8 mouse cellular contexts compared by ENCODE assay signal in the genomic region with DNA sequence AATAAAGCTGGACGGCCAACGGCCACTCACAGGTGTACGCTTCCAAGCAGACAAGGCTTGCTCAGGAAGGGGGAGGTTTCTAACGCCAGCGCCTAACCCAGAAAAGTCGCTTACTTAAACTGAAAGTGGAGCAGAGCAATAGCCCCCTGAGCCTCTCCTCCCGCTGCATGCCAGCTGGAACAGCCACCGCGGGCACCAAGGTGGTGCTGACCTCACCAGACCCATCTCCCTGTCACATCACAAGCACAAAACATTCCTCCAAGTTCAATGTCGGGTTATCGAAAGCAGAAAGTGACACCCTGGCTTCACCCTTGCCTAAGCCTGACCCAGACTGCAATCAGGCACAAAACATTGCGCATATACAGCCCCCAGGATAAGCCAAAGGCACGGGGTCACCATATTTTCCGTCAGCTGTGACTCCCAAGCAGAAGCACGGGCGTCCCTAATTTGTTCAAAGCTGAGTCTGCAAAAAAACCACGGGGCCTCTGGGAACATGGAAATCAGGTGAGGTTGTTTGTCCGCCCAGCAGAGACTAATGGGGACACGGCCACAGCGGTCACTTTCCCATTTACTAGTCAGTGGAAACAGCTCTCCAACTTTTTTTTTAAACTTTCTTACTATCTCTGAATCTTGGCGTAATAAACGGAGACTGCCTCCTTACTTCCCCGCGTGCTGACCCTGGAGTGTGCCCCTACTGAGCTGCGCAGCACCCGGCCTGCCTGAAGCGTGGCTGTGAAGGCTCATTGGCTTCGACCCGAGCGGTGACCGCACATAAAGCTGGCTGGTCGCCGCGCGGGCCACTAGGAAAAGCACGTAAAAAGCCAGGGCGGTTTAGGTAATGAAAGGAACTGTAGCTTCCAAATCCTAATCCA. TPM values are rescaled to one million over a fixed set of nuclear protein-coding genes. Genes with fewer than 3 reads are reported as not detected.
DNase-seq lines count a peak whose midpoint lies in the region; ATAC-seq lines count a peak whose summit lies in the region.

No protein-coding gene starts in this region.

- peak overlapping the region; percentile 62 for H3K4me3 ChIP-seq in embryonic facial prominence, embryonic 13.5 days
- peak overlapping the region; percentile 78 for H3K4me3 ChIP-seq in hindbrain, embryonic 10.5 days
- peak overlapping the region; percentile 54 for H3K4me3 ChIP-seq in limb, embryonic 15.5 days
- peak overlapping the region; percentile 56 for H3K4me3 ChIP-seq in neural tube, embryonic 13.5 days

- no peak for ATAC-seq in embryonic facial prominence, embryonic 13.5 days (ENCODE audit: insufficient number of reproducible peaks, insufficient read depth, low FRiP score, low TSS enrichment, low read depth)
- ATAC-seq in limb, embryonic 15.5 days (ENCODE audit: insufficient number of reproducible peaks, low FRiP score, low TSS enrichment, low read depth), result no peak
- no peak for ATAC-seq in neural tube, embryonic 13.5 days (ENCODE audit: low read depth)

- no peaks in the 10 kb centered on the region for H3K36me3 ChIP-seq in embryonic facial prominence, embryonic 13.5 days
- H3K36me3 ChIP-seq in hindbrain, embryonic 10.5 days, result no peaks in the 10 kb centered on the region
- H3K36me3 ChIP-seq in limb, embryonic 15.5 days, result no peaks in the 10 kb centered on the region
- H3K36me3 ChIP-seq in neural tube, embryonic 13.5 days, result no peaks in the 10 kb centered on the region

- intact Hi-C loops in gastrocnemius, postnatal 14 days (cut with DNase I; ENCODE audit: low total_unique reads), result no loop called here
- intact Hi-C loops in left cerebral cortex, postnatal 25 days (cut with DNase I), result loop anchor here (2.0 kb wide), 1 partner anchor 43 kb away; no protein-coding TSS in a partner anchor

- H3K9me3 ChIP-seq in embryonic facial prominence, embryonic 13.5 days, result no peaks in the 10 kb centered on the region
- no peaks in the 10 kb centered on the region for H3K9me3 ChIP-seq in hindbrain, embryonic 10.5 days
- H3K9me3 ChIP-seq in limb, embryonic 15.5 days, result no peaks in the 10 kb centered on the region
- no peaks in the 10 kb centered on the region for H3K9me3 ChIP-seq in neural tube, embryonic 13.5 days

- peak; percentile 17 for DNase-seq in gastrocnemius, postnatal 14 days
- no peak for DNase-seq in gastrocnemius, adult 8-10 months (ENCODE audit: low spot score in 2 of 2)
- DNase-seq in hindbrain, embryonic 10.5 days (ENCODE audit: low spot score), result peak; percentile 43
- no peak for DNase-seq in left cerebral cortex, postnatal 25 days (ENCODE audit: low spot score in 2 of 2)
- DNase-seq in right cerebral cortex, postnatal 10 days (ENCODE audit: low spot score in 2 of 2), result no peak

- peaks cover 31% of the 10 kb centered on the region for H3K4me1 ChIP-seq in embryonic facial prominence, embryonic 13.5 days
- H3K4me1 ChIP-seq in hindbrain, embryonic 10.5 days (replicated peaks), result peaks cover 38% of the 10 kb centered on the region
- H3K4me1 ChIP-seq in limb, embryonic 15.5 days, result peaks cover 34% of the 10 kb centered on the region
- H3K4me1 ChIP-seq in neural tube, embryonic 13.5 days (replicated peaks), result peaks cover 36% of the 10 kb centered on the region

- H3K27ac ChIP-seq in embryonic facial prominence, embryonic 13.5 days, result no peak overlapping the region
- H3K27ac ChIP-seq in hindbrain, embryonic 10.5 days, result no peak overlapping the region
- no peak overlapping the region for H3K27ac ChIP-seq in limb, embryonic 15.5 days
- H3K27ac ChIP-seq in neural tube, embryonic 13.5 days (replicated peaks), result no peak overlapping the region

- H3K9ac ChIP-seq in embryonic facial prominence, embryonic 13.5 days, result 0 out of 2 replicates have a peak overlapping the region, but pooled peaks have one; percentile 72
- no peak overlapping the region for H3K9ac ChIP-seq in limb, embryonic 15.5 days
- peak overlapping the region; percentile 72 for H3K9ac ChIP-seq in neural tube, embryonic 13.5 days

- peaks cover 66% of the 10 kb centered on the region for H3K27me3 ChIP-seq in embryonic facial prominence, embryonic 13.5 days
- H3K27me3 ChIP-seq in hindbrain, embryonic 10.5 days (ENCODE audit: insufficient read depth, poor library complexity, severe bottlenecking), result peaks cover 88% of the 10 kb centered on the region
- H3K27me3 ChIP-seq in limb, embryonic 15.5 days, result peaks cover 66% of the 10 kb centered on the region
- peaks cover 81% of the 10 kb centered on the region for H3K27me3 ChIP-seq in neural tube, embryonic 13.5 days

- 1% methylated on average over 37 of the region's 37 CpGs for WGBS in embryonic facial prominence, embryonic 13.5 days
- 2% methylated on average over 37 of the region's 37 CpGs for WGBS in hindbrain, embryonic 10.5 days
- 2% methylated on average over 37 of the region's 37 CpGs for WGBS in limb, embryonic 15.5 days
- WGBS in neural tube, embryonic 13.5 days, result 1% methylated on average over 37 of the region's 37 CpGs

- H3K4me2 ChIP-seq in embryonic facial prominence, embryonic 13.5 days, result peak overlapping the region; percentile 100
- H3K4me2 ChIP-seq in limb, embryonic 15.5 days, result peak overlapping the region; percentile 98
- peak overlapping the region; percentile 100 for H3K4me2 ChIP-seq in neural tube, embryonic 13.5 days

RNA-seq across cellular contexts. Expression of gene Ankrd33b, which starts 1.6 kb away (rescaled TPM):
- 1 to 10 TPM; 5.3 to 6.3 TPM for total RNA-seq in gastrocnemius, postnatal 14 days (2021)
- 10 to 100 TPM; 11.5 to 18.8 (median 16.5) TPM for total RNA-seq in gastrocnemius, adult 8-10 months (2022)
- 0.32 and 0.74 TPM in 2 replicates for polyA plus RNA-seq in embryonic facial prominence, embryonic 13.5 days (2015; fragmentation: Nextera tagmentation; extraction: Ambion mirVana)
- polyA plus RNA-seq in hindbrain, embryonic 10.5 days (2016; fragmentation: Nextera tagmentation; extraction: Ambion mirVana), result 0.39 and 0.56 TPM in 2 replicates
- polyA plus RNA-seq in limb, embryonic 15.5 days (2015; fragmentation: Nextera tagmentation; extraction: Ambion mirVana), result 0.57 and 0.61 TPM in 2 replicates
- polyA plus RNA-seq in neural tube, embryonic 13.5 days (2015; fragmentation: Nextera tagmentation; extraction: Ambion mirVana), result 0.83 and 0.99 TPM in 2 replicates
- 10 to 100 TPM; 56.1 to 61.6 TPM for total RNA-seq in left cerebral cortex, postnatal 25 days (2021)

Comparison
In these comparisons a context has a peak if more than half of its experiments do, and no peak if none do; other contexts are left out.
1. DNase-seq: peak in gastrocnemius, postnatal 14 days (single experiment) and hindbrain, embryonic 10.5 days (single experiment); none in gastrocnemius, adult 8-10 months (0 of 2), left cerebral cortex, postnatal 25 days (0 of 2) and right cerebral cortex, postnatal 10 days (0 of 2).
2. Peak in every context shown above with its lines, with median percentiles within 50 percentile points of each other: H3K4me2 ChIP-seq and H3K4me3 ChIP-seq.